Mouse (Mus musculus): ENCODE results near the gene Scarb1.

The Scarb1 gene

GRCm38 (mm10) chr5:125331811-125332210, 9.1 kb downstream of the Scarb1 start:
- no peak for DNase-seq (ENCODE audit: low spot score)

GRCm38 (mm10) chr5:125331094-125331493, 9.8 kb downstream of the Scarb1 start:
- DNase-seq (ENCODE audit: low spot score) = no peak

- DNase-seq (ENCODE audit: low spot score) = no peak
Measured at GRCm38 (mm10) chr5:125330656-125331055, 10.2 kb downstream of the Scarb1 start.

- DNase-seq (ENCODE audit: low spot score) = no peak
Measured at GRCm38 (mm10) chr5:125330191-125330590, 10.7 kb downstream of the Scarb1 start.

- no peak for DNase-seq (ENCODE audit: low spot score)
Measured at GRCm38 (mm10) chr5:125327596-125328385, 13.1 kb downstream of the Scarb1 start.

GRCm38 (mm10) chr5:125326351-125326750, 14.5 kb downstream of the Scarb1 start:
- no peak for DNase-seq (ENCODE audit: low spot score)

GRCm38 (mm10) chr5:125325931-125326330, 15.0 kb downstream of the Scarb1 start:
- DNase-seq (ENCODE audit: low spot score) = peak; percentile 37

- no peak for DNase-seq (ENCODE audit: low spot score)
Measured at GRCm38 (mm10) chr5:125325285-125325684, 15.6 kb downstream of the Scarb1 start.

- DNase-seq (ENCODE audit: low spot score) = no peak
Measured at GRCm38 (mm10) chr5:125323939-125324480, 16.9 kb downstream of the Scarb1 start.

GRCm38 (mm10) chr5:125323128-125323527, 17.8 kb downstream of the Scarb1 start:
- DNase-seq (ENCODE audit: low spot score) = no peak

GRCm38 (mm10) chr5:125321836-125322235, 19.1 kb downstream of the Scarb1 start:
- DNase-seq (ENCODE audit: low spot score) = no peak

- no peak for DNase-seq (ENCODE audit: low spot score)
Measured at GRCm38 (mm10) chr5:125319057-125319800, 21.7 kb downstream of the Scarb1 start.

- DNase-seq (ENCODE audit: low spot score) = no peak
Measured at GRCm38 (mm10) chr5:125317953-125318352, 22.9 kb downstream of the Scarb1 start.

GRCm38 (mm10) chr5:125317296-125317695, 23.6 kb downstream of the Scarb1 start:
- DNase-seq (ENCODE audit: low spot score) = no peak

GRCm38 (mm10) chr5:125316771-125317170, 24.1 kb downstream of the Scarb1 start:
- DNase-seq (ENCODE audit: low spot score) = no peak

- no peak for DNase-seq (ENCODE audit: low spot score)
Measured at GRCm38 (mm10) chr5:125315110-125315509, 25.8 kb downstream of the Scarb1 start.

- DNase-seq (ENCODE audit: low spot score) = no peak
Measured at GRCm38 (mm10) chr5:125313991-125314390, 26.9 kb downstream of the Scarb1 start.

- DNase-seq (ENCODE audit: low spot score) = no peak
Measured at GRCm38 (mm10) chr5:125312970-125313597, 27.8 kb downstream of the Scarb1 start.

- no peak for DNase-seq (ENCODE audit: low spot score)
Measured at GRCm38 (mm10) chr5:125310986-125311385, 29.9 kb downstream of the Scarb1 start.

- DNase-seq (ENCODE audit: low spot score) = no peak
Measured at GRCm38 (mm10) chr5:125309193-125309592, 31.7 kb downstream of the Scarb1 start.

GRCm38 (mm10) chr5:125306824-125307223, 34.1 kb downstream of the Scarb1 start:
- no peak for DNase-seq (ENCODE audit: low spot score)

GRCm38 (mm10) chr5:125306372-125306771, 34.5 kb downstream of the Scarb1 start:
- no peak for DNase-seq (ENCODE audit: low spot score)
